Mouse (Mus musculus) small intestine, adult 2 months (tissue): ENCODE data around the gene Cyb5rl.

Experiments used
- CTCF ChIP-seq: fragments of 200-500 bp; IDR thresholded peaks from 2 replicates; pipeline ENCODE4 v1.5.1; 2012; ENCODE audit warnings: low read depth, mild to moderate bottlenecking, control low read depth, inconsistent platforms, low read length, moderate library complexity, mixed read lengths; ENCODE audit not compliant: insufficient replicate concordance, insufficient read length; ENCODE audit errors: extremely low read depth
- POLR2A ChIP-seq: fragments of 200-500 bp; IDR thresholded peaks from 2 replicates; pipeline ENCODE4 v1.6.1; 2012; ENCODE audit warnings: low read depth, mild to moderate bottlenecking, control low read depth, inconsistent platforms, low read length, moderate library complexity

- TF ChIP-seq CTCF (no peak), POLR2A (no peak)
Measured at GRCm38 (mm10) chr4:107124376-107124775, 57.6 kb downstream of the Cyb5rl start.
